Mouse (Mus musculus) myocyte (in vitro differentiated cells): ENCODE data around the gene Lyzl4. TPM values are rescaled to one million over a fixed set of nuclear protein-coding genes. Genes with fewer than 3 reads are reported as not detected.
"Not testable (repeated sequence)": the region's sequence is repeated elsewhere in the genome, so short reads cannot be mapped to it uniquely, and the experiment has no call there.

Experiments
- H3K27me3 ChIP-seq: one replicate; pipeline ENCODE4 v1.6.1; 2011; ENCODE audit not compliant: control insufficient read depth, insufficient read depth, insufficient read length
- H3K36me3 ChIP-seq: one replicate; pipeline ENCODE4 v1.6.1; 2011; ENCODE audit not compliant: control insufficient read depth, insufficient read depth
- H3K4me2 ChIP-seq: one replicate; pipeline ENCODE4 v1.6.1; 2011; ENCODE audit warnings: low read depth, control low read depth
- H3K4me3 ChIP-seq: one replicate; pipeline ENCODE4 v1.5.1; 2011; ENCODE audit warnings: mild to moderate bottlenecking, control low read depth, moderate library complexity
- H3K79me2 ChIP-seq: one replicate; pipeline ENCODE4 v1.6.1; 2011; ENCODE audit not compliant: control insufficient read depth, insufficient read depth
- H3ac ChIP-seq: one replicate; pipeline ENCODE4 v1.6.1; 2011; ENCODE audit not compliant: control insufficient read depth, insufficient read length
- CEBPB ChIP-seq: IDR thresholded peaks from 2 replicates; pipeline ENCODE4 v1.6.1; 2011; ENCODE audit warnings: mild to moderate bottlenecking, moderate library complexity; ENCODE audit not compliant: poor library complexity, insufficient read depth, severe bottlenecking
- E2F4 ChIP-seq: IDR thresholded peaks from one replicate; pipeline ENCODE4 v1.6.1; 2011; ENCODE audit warnings: mild to moderate bottlenecking, control low read depth, moderate library complexity; ENCODE audit not compliant: insufficient read depth
- MAX ChIP-seq: IDR thresholded peaks from one replicate; pipeline ENCODE4 v1.6.1; 2011; ENCODE audit warnings: low read depth, mild to moderate bottlenecking, control low read depth
- MYOD1 ChIP-seq, 3 experiments: IDR thresholded peaks; one replicate each; pipeline ENCODE4 v1.6.1; 2011; ENCODE audit warnings: control low read depth in 2 of 3, low read depth in 2 of 3, mild to moderate bottlenecking in 2 of 3, moderate library complexity in 1 of 3; ENCODE audit not compliant: insufficient read length in 2 of 3, control insufficient read depth in 1 of 3
- MYOG ChIP-seq, 3 experiments: IDR thresholded peaks; one replicate each; pipeline ENCODE4 v1.6.1; 2011; ENCODE audit warnings: control low read depth in 2 of 3, low read depth in 2 of 3, mild to moderate bottlenecking in 2 of 3; ENCODE audit not compliant: insufficient read length in 2 of 3, control insufficient read depth in 1 of 3, insufficient read depth in 1 of 3
- POLR2A ChIP-seq: IDR thresholded peaks from one replicate; pipeline ENCODE4 v1.6.1; 2011; ENCODE audit warnings: low read depth, mild to moderate bottlenecking, control low read depth, moderate library complexity; ENCODE audit not compliant: insufficient read length
- POLR2AphosphoS2 ChIP-seq: IDR thresholded peaks from one replicate; pipeline ENCODE4 v1.6.1; 2011; ENCODE audit warnings: low read depth, control low read depth; ENCODE audit not compliant: insufficient read length
- REST ChIP-seq: IDR thresholded peaks from one replicate; pipeline ENCODE4 v1.6.1; 2011; ENCODE audit warnings: mild to moderate bottlenecking, control low read depth, moderate library complexity; ENCODE audit not compliant: insufficient read depth, insufficient read length
- SRF ChIP-seq: IDR thresholded peaks from one replicate; pipeline ENCODE4 v1.6.1; 2011; ENCODE audit warnings: low read depth; ENCODE audit not compliant: control insufficient read depth, insufficient read length
- TCF12 ChIP-seq: IDR thresholded peaks from one replicate; pipeline ENCODE4 v1.6.1; 2011; ENCODE audit warnings: mild to moderate bottlenecking, control low read depth; ENCODE audit not compliant: poor library complexity, insufficient read depth, severe bottlenecking
- TCF3 ChIP-seq: IDR thresholded peaks from one replicate; pipeline ENCODE4 v1.6.1; 2011; ENCODE audit warnings: low read depth, control low read depth; ENCODE audit not compliant: insufficient read length
- USF1 ChIP-seq: IDR thresholded peaks from one replicate; pipeline ENCODE4 v1.6.1; 2011; ENCODE audit warnings: low read depth, mild to moderate bottlenecking, control low read depth, moderate library complexity
- polyA plus RNA-seq: library from polyadenylated mRNA; unstranded; fragments of >200 nt; fragmentation: generic; extraction: Trizol; gene quantifications from one replicate; pipeline ENCODE4 v1.2.1, GENCODE M21; 2012; ENCODE audit warnings: missing spikeins

Lyzl4 gene
- polyA plus RNA-seq, 1 experiment = not detected

DNA sequence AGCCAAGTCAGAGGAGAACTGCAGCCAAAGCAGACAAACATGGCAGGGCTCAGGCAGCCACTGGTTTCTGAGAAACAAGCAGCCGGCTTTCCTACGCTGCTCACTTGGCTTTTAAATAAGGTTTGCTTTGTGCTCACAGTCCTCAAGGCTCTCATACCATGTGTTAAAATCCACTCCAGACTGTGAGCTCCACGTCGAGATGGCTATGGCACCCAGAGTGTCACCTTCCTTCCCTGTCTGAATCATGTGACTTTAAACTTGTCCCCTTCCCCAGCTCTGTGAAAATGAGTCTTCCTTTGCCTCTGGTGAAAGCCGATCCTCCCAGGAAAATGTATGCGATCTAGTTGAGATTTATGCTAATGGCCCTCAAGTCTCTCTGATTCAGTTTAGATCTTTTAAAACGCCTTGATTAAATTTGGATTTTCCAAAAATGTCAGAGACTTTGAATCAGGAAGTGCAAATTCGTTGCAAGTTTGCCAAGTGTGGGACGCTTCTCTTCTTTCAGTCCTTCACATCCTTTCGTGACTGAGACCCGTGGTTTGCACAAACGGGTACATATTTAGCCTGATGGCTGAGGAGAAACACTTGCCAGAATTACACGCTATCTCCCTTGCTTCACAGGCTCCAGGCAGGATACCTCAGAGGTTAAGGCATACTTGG lies 41.6 kb downstream of the Lyzl4 start:
- H3K4me3 ChIP-seq = no peak overlapping the region
- no peak for TF ChIP-seq USF1
- TF ChIP-seq CEBPB = no peak
- no peak for TF ChIP-seq TCF12
- no peak for TF ChIP-seq POLR2A
- no peak for TF ChIP-seq MYOG (IDR thresholded peaks at IDR 0.05; ENCODE audit: control insufficient read depth in 1 of 3, insufficient read depth in 1 of 3, insufficient read length in 2 of 3, low read depth in 2 of 3)
- no peak for TF ChIP-seq E2F4
- H3K27me3 ChIP-seq = peaks cover 16% of the 10 kb centered on the region
- H3ac ChIP-seq = no peak overlapping the region
- H3K79me2 ChIP-seq = no peaks in the 10 kb centered on the region
- no peaks in the 10 kb centered on the region for H3K36me3 ChIP-seq
- no peak overlapping the region for H3K4me2 ChIP-seq

DNA sequence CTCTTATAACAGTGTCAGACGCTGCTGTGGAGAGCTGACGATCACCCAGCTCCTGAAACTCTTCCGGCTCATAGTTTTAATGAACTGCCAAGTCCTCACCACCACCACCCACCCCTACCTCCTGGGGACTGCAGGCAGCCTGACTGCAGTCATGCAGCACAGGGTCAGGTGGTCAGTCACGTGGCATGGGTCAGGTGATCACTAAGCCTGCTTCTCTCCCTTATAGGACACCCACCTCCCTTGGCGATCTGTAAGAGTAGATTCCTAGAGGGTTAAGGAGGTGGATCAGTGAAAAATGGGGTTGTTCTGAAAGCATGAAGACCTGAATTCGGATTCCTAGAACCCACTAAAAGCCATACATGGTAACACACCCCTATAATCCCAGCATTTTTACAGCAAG lies 42.3 kb downstream of the Lyzl4 start:
- TF ChIP-seq CEBPB (no peak), POLR2A (no peak), TCF12 (no peak), POLR2AphosphoS2 (no peak), MAX (no peak), MYOD1 (IDR thresholded peaks at IDR 0.05; ENCODE audit: control insufficient read depth in 1 of 3, insufficient read length in 2 of 3, low read depth in 2 of 3) (no peak), REST (no peak), MYOG (IDR thresholded peaks at IDR 0.05; ENCODE audit: control insufficient read depth in 1 of 3, insufficient read depth in 1 of 3, insufficient read length in 2 of 3, low read depth in 2 of 3) (no peak), USF1 (no peak), E2F4 (no peak), TCF3 (no peak), SRF (no peak)
- Histone ChIP-seq H3K27me3 (peaks cover 16% of the 10 kb centered on the region), H3K4me2 (no peak overlapping the region), H3K79me2 (no peaks in the 10 kb centered on the region), H3ac (no peak overlapping the region), H3K36me3 (no peaks in the 10 kb centered on the region), H3K4me3 (no peak overlapping the region)

DNA sequence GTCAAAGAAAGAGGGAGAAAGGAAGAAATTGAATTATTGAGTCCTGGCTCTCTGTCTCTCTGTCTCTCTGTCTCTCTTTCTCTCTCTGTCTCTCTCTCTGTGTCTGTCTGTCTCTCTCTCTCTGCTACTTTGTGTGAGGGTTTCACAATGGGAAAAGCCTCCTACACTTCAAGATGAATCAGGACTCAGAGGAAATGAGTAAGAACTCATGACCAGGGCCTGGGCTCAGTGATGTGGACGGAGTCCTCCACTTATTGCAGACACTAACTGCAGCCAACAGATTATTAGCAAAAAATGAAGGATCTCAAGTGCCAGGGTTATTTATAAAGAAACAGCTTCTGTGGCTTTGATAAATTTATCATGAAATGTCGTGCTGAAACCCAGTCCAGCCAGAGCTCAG lies 43.8 kb downstream of the Lyzl4 start:
- TF ChIP-seq TCF12 (no peak), USF1 (no peak), MYOD1 (IDR thresholded peaks at IDR 0.05; ENCODE audit: control insufficient read depth in 1 of 3, insufficient read length in 2 of 3, low read depth in 2 of 3) (no peak), CEBPB (no peak), POLR2AphosphoS2 (no peak), TCF3 (no peak)
- peaks cover 16% of the 10 kb centered on the region for H3K27me3 ChIP-seq

DNA sequence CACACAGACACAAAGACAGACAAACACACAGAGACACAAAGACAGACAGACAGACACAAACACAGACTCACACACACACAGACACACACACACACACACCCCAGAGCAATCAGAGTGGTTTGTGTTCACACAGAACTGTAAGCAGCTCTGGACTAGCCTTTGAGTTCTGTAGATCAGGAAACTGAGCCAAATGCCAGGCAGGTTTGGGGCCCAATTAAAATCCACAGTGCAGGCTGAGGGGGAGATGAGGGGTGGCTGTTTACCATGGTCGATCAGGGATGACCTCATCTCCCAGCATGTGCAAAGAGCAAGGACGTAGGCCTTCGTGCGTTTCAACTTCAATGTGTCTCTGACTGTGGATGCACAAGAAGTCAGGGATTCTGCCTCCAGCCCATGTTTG lies 47.1 kb downstream of the Lyzl4 start:
- H3K4me3 ChIP-seq = no peak overlapping the region
- H3K4me2 ChIP-seq = no peak overlapping the region
- peaks cover 6% of the 10 kb centered on the region for H3K27me3 ChIP-seq
- H3ac ChIP-seq = no peak overlapping the region
- TF ChIP-seq MYOG (IDR thresholded peaks at IDR 0.05; ENCODE audit: control insufficient read depth in 1 of 3, insufficient read depth in 1 of 3, insufficient read length in 2 of 3, low read depth in 2 of 3) = no peak
- TF ChIP-seq REST = no peak
- TF ChIP-seq POLR2AphosphoS2 = no peak
- no peak for TF ChIP-seq CEBPB
- TF ChIP-seq E2F4 = no peak
- no peak for TF ChIP-seq USF1
- no peak for TF ChIP-seq TCF12
- no peak for TF ChIP-seq TCF3
- no peak for TF ChIP-seq MYOD1 (IDR thresholded peaks at IDR 0.05; ENCODE audit: control insufficient read depth in 1 of 3, insufficient read length in 2 of 3, low read depth in 2 of 3)
- TF ChIP-seq POLR2A = no peak
- no peak for TF ChIP-seq MAX
- TF ChIP-seq SRF = no peak
- H3K79me2 ChIP-seq = no peaks in the 10 kb centered on the region
- no peaks in the 10 kb centered on the region for H3K36me3 ChIP-seq

More for the DNA sequence above, 43.8 kb downstream of the Lyzl4 start:
- H3K4me3 ChIP-seq = no peak overlapping the region
- no peaks in the 10 kb centered on the region for H3K79me2 ChIP-seq
- H3K4me2 ChIP-seq = no peak overlapping the region
- H3ac ChIP-seq = no peak overlapping the region
- H3K36me3 ChIP-seq = no peaks in the 10 kb centered on the region

DNA sequence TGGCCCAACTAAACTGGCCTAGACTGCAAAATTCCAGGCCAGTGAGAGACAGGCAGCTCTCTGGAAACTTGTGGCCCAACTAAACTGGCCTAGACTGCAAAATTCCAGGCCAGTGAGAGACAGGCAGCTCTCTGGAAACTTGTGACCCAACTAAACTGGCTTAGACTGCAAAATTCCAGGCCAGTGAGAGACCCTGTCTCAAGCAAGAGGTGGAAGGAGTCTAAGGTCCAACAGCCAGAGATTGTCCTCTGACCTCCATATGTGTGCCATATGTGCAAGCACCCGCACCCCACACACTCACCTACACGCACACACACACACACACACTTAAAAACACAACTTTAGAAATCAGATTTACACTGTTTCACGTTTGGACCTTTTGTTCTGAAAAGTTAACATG lies 48.1 kb downstream of the Lyzl4 start:
- H3K27me3 ChIP-seq, H3ac ChIP-seq, H3K36me3 ChIP-seq, H3K4me2 ChIP-seq, H3K79me2 ChIP-seq, H3K4me3 ChIP-seq: not testable (repeated sequence)
